Mouse (Mus musculus) intestine, embryonic 16.5 days (tissue): ENCODE data around the gene Cox5a. TPM values are rescaled to one million over a fixed set of nuclear protein-coding genes. Genes with fewer than 3 reads are reported as not detected.
A peak's percentile ranks its signal among the peaks of the same experiment; 100 is the strongest.

Source experiments
- ATAC-seq: fragments of 200-750 bp; cut with Nextera tagmentation; 2 replicates; pipeline ENCODE4 v1.8.0; 2017; ENCODE audit warnings: moderate TSS enrichment, moderate library complexity
- H3K27ac ChIP-seq: fragments of 300-500 bp; sonication (generic); 2 replicates; pipeline ENCODE4 v1.5.1; 2014; ENCODE audit warnings: mild to moderate bottlenecking, low read length
- H3K27me3 ChIP-seq: fragments of 300-500 bp; sonication (generic); replicated peaks from 2 replicates; pipeline ENCODE4 v1.6.1; 2014; ENCODE audit warnings: low read length, control low read depth, mixed read lengths; ENCODE audit not compliant: control insufficient read depth, insufficient read depth
- H3K36me3 ChIP-seq: fragments of 300-500 bp; sonication (generic); 2 replicates; pipeline ENCODE4 v1.6.1; 2014; ENCODE audit warnings: low read length, control low read depth; ENCODE audit not compliant: control insufficient read depth, insufficient read depth
- H3K4me1 ChIP-seq: fragments of 300-500 bp; sonication (generic); 2 replicates; pipeline ENCODE4 v1.6.1; 2014; ENCODE audit warnings: low read length, control low read depth, mixed read lengths; ENCODE audit not compliant: control insufficient read depth, insufficient read depth
- H3K4me2 ChIP-seq: fragments of 300-500 bp; sonication (generic); 2 replicates; pipeline ENCODE4 v1.6.1; 2014; ENCODE audit warnings: low read depth, low read length, control low read depth
- H3K4me3 ChIP-seq: fragments of 300-500 bp; sonication (generic); 2 replicates; pipeline ENCODE4 v1.5.1; 2014; ENCODE audit warnings: mild to moderate bottlenecking, low read length
- H3K9ac ChIP-seq: fragments of 300-500 bp; sonication (generic); 2 replicates; pipeline ENCODE4 v1.6.1; 2014; ENCODE audit warnings: low read depth, low read length
- H3K9me3 ChIP-seq: fragments of 300-500 bp; sonication (generic); 2 replicates; pipeline ENCODE4 v1.6.1; 2016; ENCODE audit warnings: low read length, control low read depth; ENCODE audit not compliant: control insufficient read depth
- WGBS: fragments of 180-500 bp; shearing (Covaris S2); extraction: QIAGEN DNeasy Blood & Tissue Kit; methylation state at CpG from one replicate; pipeline ENCODE4 v1.1.7; 2014; 5-methylcytosine and 5-hydroxymethylcytosine counted together
- polyA plus RNA-seq: library from polyadenylated mRNA; unstranded; fragments of >200 nt; fragmentation: Nextera tagmentation; extraction: Ambion mirVana; gene quantifications from 2 replicates; pipeline ENCODE4 v1.2.1, GENCODE M21; 2015

The Cox5a gene
- polyA plus RNA-seq, 1 experiment from 2014 or later, result 987 TPM

GRCm38 (mm10) chr9:57522114-57522860, 1.2 kb downstream of the Cox5a start:
- peaks cover 32% of the 10 kb centered on the region for H3K4me1 ChIP-seq
- no peak for ATAC-seq
- peak overlapping the region; percentile 99 for H3K4me3 ChIP-seq
- peak overlapping the region; percentile 98 for H3K9ac ChIP-seq
- peak overlapping the region; percentile 75 for H3K4me2 ChIP-seq
- H3K27ac ChIP-seq, result peak overlapping the region; percentile 95
- 17% methylated on average over 7 of the region's 7 CpGs for WGBS
- H3K27me3 ChIP-seq, result no peaks in the 10 kb centered on the region
- no peaks in the 10 kb centered on the region for H3K9me3 ChIP-seq
- no peaks in the 10 kb centered on the region for H3K36me3 ChIP-seq

GRCm38 (mm10) chr9:57522861-57523246, 1.8 kb downstream of the Cox5a start:
- H3K27me3 ChIP-seq, result no peaks in the 10 kb centered on the region
- no peaks in the 10 kb centered on the region for H3K9me3 ChIP-seq
- no peak overlapping the region; the same call in 1 of the 2 replicates for H3K27ac ChIP-seq
- H3K4me2 ChIP-seq, result peak overlapping the region; percentile 75
- ATAC-seq, result no peak
- peaks cover 32% of the 10 kb centered on the region for H3K4me1 ChIP-seq
- 66% methylated on average over 4 of the region's 4 CpGs for WGBS
- peak overlapping the region; percentile 99 for H3K4me3 ChIP-seq
- H3K9ac ChIP-seq, result peak overlapping the region; percentile 98
- no peaks in the 10 kb centered on the region for H3K36me3 ChIP-seq

DNA sequence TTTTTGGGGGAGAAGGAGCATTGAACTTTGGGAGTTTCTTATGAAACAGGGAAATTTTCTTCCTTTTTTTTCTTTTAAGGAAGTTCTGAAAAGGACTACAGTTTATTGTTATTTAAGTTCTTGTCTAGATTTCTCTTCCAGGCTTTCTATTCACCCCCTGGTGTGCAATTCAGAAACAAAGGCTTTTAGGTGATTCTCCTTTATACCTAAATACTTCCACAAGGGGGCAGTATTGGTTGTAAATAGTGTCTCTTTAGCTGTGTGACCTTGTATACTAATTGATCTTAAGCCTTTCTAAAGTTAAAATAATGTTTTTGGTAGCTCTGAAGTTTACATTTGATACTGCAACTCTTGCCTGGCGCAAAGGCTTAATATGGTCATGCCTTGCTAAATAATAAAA, 2.7 kb downstream of the Cox5a start:
- Histone ChIP-seq H3K27ac (no peak overlapping the region), H3K9me3 (no peaks in the 10 kb centered on the region), H3K4me1 (peaks cover 32% of the 10 kb centered on the region), H3K9ac (no peak overlapping the region), H3K36me3 (no peaks in the 10 kb centered on the region), H3K4me2 (no peak overlapping the region), H3K27me3 (no peaks in the 10 kb centered on the region), H3K4me3 (no peak overlapping the region)
- WGBS, result 84% methylated on average over 1 of the region's 1 CpGs
- ATAC-seq, result no peak

GRCm38 (mm10) chr9:57524439-57524838, 3.4 kb downstream of the Cox5a start:
- H3K27me3 ChIP-seq, result no peaks in the 10 kb centered on the region
- H3K27ac ChIP-seq, result no peak overlapping the region
- no peak overlapping the region for H3K9ac ChIP-seq
- no peak overlapping the region for H3K4me2 ChIP-seq
- no peaks in the 10 kb centered on the region for H3K36me3 ChIP-seq
- H3K4me1 ChIP-seq, result peaks cover 32% of the 10 kb centered on the region
- no peaks in the 10 kb centered on the region for H3K9me3 ChIP-seq
- no peak overlapping the region for H3K4me3 ChIP-seq
- no peak for ATAC-seq

GRCm38 (mm10) chr9:57525516-57525915, 4.4 kb downstream of the Cox5a start:
- no peak overlapping the region for H3K4me2 ChIP-seq
- WGBS, result 67% methylated on average over 2 of the region's 2 CpGs
- ATAC-seq, result no peak

DNA sequence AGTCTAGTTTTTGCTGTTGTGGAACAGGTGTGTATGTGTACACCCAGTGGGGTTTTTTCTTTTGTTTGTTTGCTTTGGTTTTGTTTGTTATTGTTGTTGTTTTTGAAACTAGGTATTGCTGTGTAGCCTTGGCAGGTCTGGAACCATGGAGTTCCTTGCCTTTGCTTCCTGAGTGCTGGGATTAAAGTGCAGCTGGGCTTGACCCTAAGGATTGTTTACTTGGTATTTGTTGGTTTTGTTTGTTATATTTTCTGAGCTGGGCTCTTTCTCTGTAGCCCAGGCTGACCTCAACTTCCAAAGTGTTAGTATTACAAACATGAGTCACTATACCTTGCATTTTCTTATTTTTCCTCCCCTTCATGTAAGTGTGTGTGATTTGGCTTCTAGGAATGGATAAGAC, 5.4 kb downstream of the Cox5a start:
- ATAC-seq, result no peak
- Histone ChIP-seq H3K4me3 (no peak overlapping the region), H3K36me3 (no peaks in the 10 kb centered on the region), H3K9me3 (no peaks in the 10 kb centered on the region), H3K9ac (no peak overlapping the region), H3K27ac (no peak overlapping the region), H3K4me1 (peaks cover 34% of the 10 kb centered on the region), H3K4me2 (no peak overlapping the region), H3K27me3 (no peaks in the 10 kb centered on the region)

More at GRCm38 (mm10) chr9:57525516-57525915, 4.4 kb downstream of the Cox5a start:
- no peaks in the 10 kb centered on the region for H3K36me3 ChIP-seq
- no peak overlapping the region for H3K4me3 ChIP-seq
- no peaks in the 10 kb centered on the region for H3K9me3 ChIP-seq
- H3K4me1 ChIP-seq, result peaks cover 32% of the 10 kb centered on the region
- no peaks in the 10 kb centered on the region for H3K27me3 ChIP-seq
- H3K9ac ChIP-seq, result no peak overlapping the region
- H3K27ac ChIP-seq, result no peak overlapping the region

DNA sequence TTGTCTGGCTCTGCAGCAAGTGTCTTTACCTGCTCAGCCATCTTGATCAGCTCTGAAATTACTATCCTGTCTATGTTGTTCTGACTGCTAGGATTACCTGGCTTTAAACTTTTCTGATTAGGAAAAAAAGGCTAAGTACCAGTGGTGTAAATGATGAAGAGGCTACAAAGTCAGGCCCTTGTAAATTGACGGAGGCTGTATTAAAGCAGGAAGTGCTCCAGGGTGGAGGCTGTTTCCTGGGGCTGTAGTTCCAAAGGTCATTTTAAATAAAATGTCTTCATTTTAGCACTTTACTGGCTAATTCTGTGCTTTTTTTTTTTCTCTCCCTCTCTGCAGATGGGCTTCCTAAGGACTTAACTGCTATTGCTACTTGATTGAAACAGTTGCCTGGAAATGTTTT, 10.9 kb downstream of the Cox5a start:
- 51% methylated on average over 1 of the region's 1 CpGs for WGBS
- H3K4me1 ChIP-seq, result peaks cover 14% of the 10 kb centered on the region
- peak; percentile 57; the same call in 1 of the 2 replicates for ATAC-seq

GRCm38 (mm10) chr9:57536362-57536761, 15.3 kb downstream of the Cox5a start:
- H3K9me3 ChIP-seq, result no peaks in the 10 kb centered on the region
- no peak overlapping the region for H3K9ac ChIP-seq
- no peak overlapping the region for H3K4me3 ChIP-seq
- no peak for ATAC-seq
- H3K4me2 ChIP-seq, result no peak overlapping the region
- H3K27me3 ChIP-seq, result no peaks in the 10 kb centered on the region
- H3K36me3 ChIP-seq, result peaks cover 14% of the 10 kb centered on the region
- H3K27ac ChIP-seq, result no peak overlapping the region
- WGBS, result 90% methylated on average over 5 of the region's 5 CpGs
- H3K4me1 ChIP-seq, result peaks cover 24% of the 10 kb centered on the region

More for the DNA sequence above, 10.9 kb downstream of the Cox5a start:
- H3K9ac ChIP-seq, result no peak overlapping the region
- no peak overlapping the region for H3K4me2 ChIP-seq
- H3K9me3 ChIP-seq, result no peaks in the 10 kb centered on the region
- peaks cover 8% of the 10 kb centered on the region; the same call in 1 of the 2 replicates for H3K36me3 ChIP-seq
- peak overlapping the region; percentile 58; the same call in 1 of the 2 replicates for H3K27ac ChIP-seq
- H3K4me3 ChIP-seq, result no peak overlapping the region
- no peaks in the 10 kb centered on the region for H3K27me3 ChIP-seq

- H3K36me3 ChIP-seq, result peaks cover 14% of the 10 kb centered on the region
- no peaks in the 10 kb centered on the region for H3K27me3 ChIP-seq
- peaks cover 19% of the 10 kb centered on the region for H3K4me1 ChIP-seq
- peak within 1 kb of the TSS; percentile 95 for H3K9ac ChIP-seq
- peak; percentile 92 for ATAC-seq
- peak within 1 kb of the TSS; percentile 84 for H3K27ac ChIP-seq
- no peaks in the 10 kb centered on the region for H3K9me3 ChIP-seq
- 2% methylated on average over 45 of the region's 45 CpGs for WGBS
- peak within 1 kb of the TSS; percentile 91 for H3K4me3 ChIP-seq
- H3K4me2 ChIP-seq, result peak within 1 kb of the TSS; percentile 66
Measured at GRCm38 (mm10) chr9:57537044-57537727, 16.1 kb downstream of the Cox5a start, which contains the start of gene Fam219b. Gene Fam219b, plus strand, starts transcription at chr9:57537528.
